Mouse (Mus musculus): ENCODE measurements around the gene Gspt1. TPM values are rescaled to one million over a fixed set of nuclear protein-coding genes. Genes with fewer than 3 reads are reported as not detected.

Gene Gspt1
- polyA plus RNA-seq, 1 experiment, result 26.2 TPM

GRCm38 (mm10) chr16:11203600-11204390 lies 50.3 kb downstream of the Gspt1 start:
- no peaks in the 10 kb centered on the region for H3K27me3 ChIP-seq (ENCODE audit: control insufficient read depth, insufficient read depth, low read length)
- peaks cover 7% of the 10 kb centered on the region for H3K36me3 ChIP-seq (ENCODE audit: control insufficient read depth, insufficient read depth, low read length)
- H3K27ac ChIP-seq (ENCODE audit: insufficient read depth, low read length), result peak overlapping the region; percentile 55; the same call in 1 of the 2 replicates
- WGBS, result 2% methylated on average over 24 of the region's 24 CpGs
- H3K4me3 ChIP-seq (ENCODE audit: extremely low read depth, insufficient read depth, insufficient read length), result peak overlapping the region; percentile 91
- H3K4me1 ChIP-seq (ENCODE audit: control insufficient read depth, insufficient read depth, insufficient read length), result peaks cover 6% of the 10 kb centered on the region
- no peak for DNase-seq (ENCODE audit: low read depth in 1 of 2, low spot score in 2 of 2)
- TF ChIP-seq POLR2A (IDR thresholded peaks at IDR 0.05; ENCODE audit: low read depth, low read length) (no peak), CTCF (IDR thresholded peaks at IDR 0.05; ENCODE audit: extremely low read depth, insufficient read depth, insufficient read length, insufficient replicate concordance) (no peak)

GRCm38 (mm10) chr16:11202571-11203554 lies 51.3 kb downstream of the Gspt1 start, which contains the start of gene Rsl1d1:
Gene Rsl1d1 (minus strand): TSS chr16:11203331.
- Histone ChIP-seq H3K36me3 (ENCODE audit: control insufficient read depth, insufficient read depth, low read length) (peaks cover 13% of the 10 kb centered on the region), H3K4me1 (ENCODE audit: control insufficient read depth, insufficient read depth, insufficient read length) (peaks cover 6% of the 10 kb centered on the region), H3K27ac (ENCODE audit: insufficient read depth, low read length) (peak within 1 kb of the TSS; percentile 87), H3K27me3 (ENCODE audit: control insufficient read depth, insufficient read depth, low read length) (no peaks in the 10 kb centered on the region), H3K4me3 (ENCODE audit: extremely low read depth, insufficient read depth, insufficient read length) (peak within 1 kb of the TSS; percentile 95)
- DNase-seq (ENCODE audit: low read depth in 1 of 2, low spot score in 2 of 2), result peak; percentile 89 to 92
- under 1% methylated on average over 68 of the region's 68 CpGs for WGBS
- TF ChIP-seq CTCF (IDR thresholded peaks at IDR 0.05; ENCODE audit: extremely low read depth, insufficient read depth, insufficient read length, insufficient replicate concordance) (no peak), POLR2A (IDR thresholded peaks at IDR 0.05; ENCODE audit: low read depth, low read length) (peak; percentile 62)

- WGBS, result 69% methylated on average over 6 of the region's 6 CpGs
- no peak for TF ChIP-seq POLR2A (IDR thresholded peaks at IDR 0.05; ENCODE audit: low read depth, low read length)
- no peak for TF ChIP-seq CTCF (IDR thresholded peaks at IDR 0.05; ENCODE audit: extremely low read depth, insufficient read depth, insufficient read length, insufficient replicate concordance)
- Histone ChIP-seq H3K36me3 (ENCODE audit: control insufficient read depth, insufficient read depth, low read length) (peaks cover 18% of the 10 kb centered on the region), H3K4me1 (ENCODE audit: control insufficient read depth, insufficient read depth, insufficient read length) (peaks cover 6% of the 10 kb centered on the region), H3K27ac (ENCODE audit: insufficient read depth, low read length) (no peak overlapping the region), H3K4me3 (ENCODE audit: extremely low read depth, insufficient read depth, insufficient read length) (peak overlapping the region; percentile 95; the same call in 1 of the 2 replicates), H3K27me3 (ENCODE audit: control insufficient read depth, insufficient read depth, low read length) (no peaks in the 10 kb centered on the region)
- DNase-seq (ENCODE audit: low read depth in 1 of 2, low spot score in 2 of 2), result no peak
These were observed 52.3 kb downstream of the Gspt1 start for GRCm38 (mm10) chr16:11201740-11202394.

GRCm38 (mm10) chr16:11200247-11200646 lies 53.9 kb downstream of the Gspt1 start:
- Histone ChIP-seq H3K4me3 (ENCODE audit: extremely low read depth, insufficient read depth, insufficient read length) (no peak overlapping the region), H3K36me3 (ENCODE audit: control insufficient read depth, insufficient read depth, low read length) (peaks cover 29% of the 10 kb centered on the region), H3K4me1 (ENCODE audit: control insufficient read depth, insufficient read depth, insufficient read length) (peaks cover 6% of the 10 kb centered on the region), H3K27me3 (ENCODE audit: control insufficient read depth, insufficient read depth, low read length) (no peaks in the 10 kb centered on the region), H3K27ac (ENCODE audit: insufficient read depth, low read length) (no peak overlapping the region)
- DNase-seq (ENCODE audit: low read depth in 1 of 2, low spot score in 2 of 2), result no peak
- no peak for TF ChIP-seq POLR2A (IDR thresholded peaks at IDR 0.05; ENCODE audit: low read depth, low read length)
- no peak for TF ChIP-seq CTCF (IDR thresholded peaks at IDR 0.05; ENCODE audit: extremely low read depth, insufficient read depth, insufficient read length, insufficient replicate concordance)
- WGBS, result 87% methylated on average over 3 of the region's 3 CpGs

GRCm38 (mm10) chr16:11198467-11198866 lies 55.7 kb downstream of the Gspt1 start:
- H3K27me3 ChIP-seq (ENCODE audit: control insufficient read depth, insufficient read depth, low read length), result no peaks in the 10 kb centered on the region
- peaks cover 44% of the 10 kb centered on the region for H3K36me3 ChIP-seq (ENCODE audit: control insufficient read depth, insufficient read depth, low read length)
- no peak overlapping the region for H3K27ac ChIP-seq (ENCODE audit: insufficient read depth, low read length)
- TF ChIP-seq POLR2A (IDR thresholded peaks at IDR 0.05; ENCODE audit: low read depth, low read length), result no peak
- TF ChIP-seq CTCF (IDR thresholded peaks at IDR 0.05; ENCODE audit: extremely low read depth, insufficient read depth, insufficient read length, insufficient replicate concordance), result no peak
- H3K4me3 ChIP-seq (ENCODE audit: extremely low read depth, insufficient read depth, insufficient read length), result no peak overlapping the region
- peaks cover under 1% of the 10 kb centered on the region; the same call in 1 of the 2 replicates for H3K4me1 ChIP-seq (ENCODE audit: control insufficient read depth, insufficient read depth, insufficient read length)
- DNase-seq (ENCODE audit: low read depth in 1 of 2, low spot score in 2 of 2), result no peak
- 76% methylated on average over 2 of the region's 2 CpGs for WGBS

- 83% methylated on average over 4 of the region's 4 CpGs for WGBS
- DNase-seq (ENCODE audit: low read depth in 1 of 2, low spot score in 2 of 2), result no peak
- peaks cover 53% of the 10 kb centered on the region for H3K36me3 ChIP-seq (ENCODE audit: control insufficient read depth, insufficient read depth, low read length)
- no peaks in the 10 kb centered on the region for H3K4me1 ChIP-seq (ENCODE audit: control insufficient read depth, insufficient read depth, insufficient read length)
- no peak for TF ChIP-seq POLR2A (IDR thresholded peaks at IDR 0.05; ENCODE audit: low read depth, low read length)
- TF ChIP-seq CTCF (IDR thresholded peaks at IDR 0.05; ENCODE audit: extremely low read depth, insufficient read depth, insufficient read length, insufficient replicate concordance), result no peak
- no peak overlapping the region for H3K4me3 ChIP-seq (ENCODE audit: extremely low read depth, insufficient read depth, insufficient read length)
- H3K27me3 ChIP-seq (ENCODE audit: control insufficient read depth, insufficient read depth, low read length), result no peaks in the 10 kb centered on the region
- H3K27ac ChIP-seq (ENCODE audit: insufficient read depth, low read length), result no peak overlapping the region
These were observed 57.1 kb downstream of the Gspt1 start for GRCm38 (mm10) chr16:11197052-11197451.

Measured in spleen, adult 2 months (tissue).